Mouse (Mus musculus): ENCODE measurements at regions not wholly inside any gene's neighbourhood (a gene's known extent, or its start where the extent isn't known, plus 50 kb on each side); places are given as distances from the start of the nearest gene placed in this dataset.

DNA sequence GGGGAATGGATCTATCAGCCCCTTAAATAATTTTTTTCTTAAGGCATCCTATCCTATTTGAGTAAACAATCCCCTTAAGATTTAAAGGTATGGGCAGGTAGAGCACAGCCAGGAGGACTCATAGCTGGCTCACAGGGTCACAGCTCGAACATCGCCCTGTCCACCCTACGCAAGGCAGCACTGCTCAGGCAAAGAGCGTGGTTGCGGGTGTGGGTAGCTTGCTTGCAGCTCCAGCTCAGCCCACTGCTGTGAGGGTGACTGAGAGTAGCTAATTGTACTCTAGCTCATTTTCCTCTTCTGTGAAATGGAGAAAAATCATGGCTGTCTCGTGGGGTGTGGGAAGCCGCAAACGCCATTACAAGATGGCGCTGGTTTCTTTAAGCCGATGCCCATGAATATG, 350.1 kb upstream of the Jmjd1c start:
- WGBS: 96% methylated on average over 10 of the region's 10 CpGs
- Histone ChIP-seq H3K27ac (ENCODE audit: insufficient read depth, low read length) (no peak overlapping the region), H3K4me1 (ENCODE audit: control insufficient read depth, insufficient read depth, insufficient read length) (no peaks in the 10 kb centered on the region), H3K4me3 (ENCODE audit: extremely low read depth, insufficient read depth, insufficient read length) (no peak overlapping the region), H3K36me3 (ENCODE audit: control insufficient read depth, insufficient read depth, low read length) (no peaks in the 10 kb centered on the region), H3K27me3 (ENCODE audit: control insufficient read depth, insufficient read depth, low read length) (no peaks in the 10 kb centered on the region)
- no peak for DNase-seq (ENCODE audit: low read depth in 1 of 2, low spot score in 2 of 2)
- TF ChIP-seq CTCF (IDR thresholded peaks at IDR 0.05; ENCODE audit: extremely low read depth, insufficient read depth, insufficient read length, insufficient replicate concordance) (no peak), POLR2A (IDR thresholded peaks at IDR 0.05; ENCODE audit: low read depth, low read length) (no peak)

DNA sequence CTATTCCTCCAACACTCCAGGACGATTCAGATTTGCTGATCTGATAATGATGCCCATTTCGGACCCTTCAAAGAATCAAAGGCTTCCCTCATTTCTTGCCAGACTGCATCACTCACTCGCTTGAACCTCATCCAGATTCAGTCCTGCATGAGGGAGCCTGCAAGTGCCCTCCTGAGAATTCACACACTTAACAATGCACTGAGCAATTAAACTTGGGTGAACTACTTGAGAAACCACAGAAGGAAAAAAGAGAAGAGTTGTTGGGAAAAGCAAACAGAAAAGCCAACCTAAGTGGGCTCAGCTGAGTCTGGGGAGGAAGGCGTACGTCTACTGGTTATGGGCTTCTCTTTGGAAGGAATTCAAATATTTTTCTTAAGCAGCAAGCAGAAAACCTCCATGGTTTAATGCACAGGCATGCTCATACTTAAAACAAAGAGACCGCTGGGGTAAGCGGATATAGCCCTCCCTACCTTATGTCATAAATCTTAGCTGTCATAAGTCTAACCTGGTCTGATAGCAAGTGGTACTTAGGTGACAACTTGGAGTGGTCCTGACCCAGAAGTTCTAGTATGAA, 343.6 kb upstream of the Jmjd1c start:
- Histone ChIP-seq H3K4me3 (ENCODE audit: extremely low read depth, insufficient read depth, insufficient read length) (no peak overlapping the region), H3K4me1 (ENCODE audit: control insufficient read depth, insufficient read depth, insufficient read length) (no peaks in the 10 kb centered on the region), H3K36me3 (ENCODE audit: control insufficient read depth, insufficient read depth, low read length) (no peaks in the 10 kb centered on the region), H3K27me3 (ENCODE audit: control insufficient read depth, insufficient read depth, low read length) (no peaks in the 10 kb centered on the region), H3K27ac (ENCODE audit: insufficient read depth, low read length) (no peak overlapping the region)
- TF ChIP-seq CTCF (IDR thresholded peaks at IDR 0.05; ENCODE audit: extremely low read depth, insufficient read depth, insufficient read length, insufficient replicate concordance) (no peak), POLR2A (IDR thresholded peaks at IDR 0.05; ENCODE audit: low read depth, low read length) (no peak)
- no peak for DNase-seq (ENCODE audit: low read depth in 1 of 2, low spot score in 2 of 2)
- WGBS: 88% methylated on average over 7 of the region's 7 CpGs

- H3K4me3 ChIP-seq (ENCODE audit: extremely low read depth, insufficient read depth, insufficient read length): no peak overlapping the region
- H3K36me3 ChIP-seq (ENCODE audit: control insufficient read depth, insufficient read depth, low read length): no peaks in the 10 kb centered on the region
- DNase-seq (ENCODE audit: low read depth in 1 of 2, low spot score in 2 of 2): no peak
- H3K4me1 ChIP-seq (ENCODE audit: control insufficient read depth, insufficient read depth, insufficient read length): no peaks in the 10 kb centered on the region
- no peak overlapping the region for H3K27ac ChIP-seq (ENCODE audit: insufficient read depth, low read length)
- WGBS: 82% methylated on average over 4 of the region's 4 CpGs
- H3K27me3 ChIP-seq (ENCODE audit: control insufficient read depth, insufficient read depth, low read length): no peaks in the 10 kb centered on the region
- TF ChIP-seq CTCF (IDR thresholded peaks at IDR 0.05; ENCODE audit: extremely low read depth, insufficient read depth, insufficient read length, insufficient replicate concordance) (no peak), POLR2A (IDR thresholded peaks at IDR 0.05; ENCODE audit: low read depth, low read length) (no peak)
These were observed 339.1 kb upstream of the Jmjd1c start for GRCm38 (mm10) chr10:66756866-66757265.

DNA sequence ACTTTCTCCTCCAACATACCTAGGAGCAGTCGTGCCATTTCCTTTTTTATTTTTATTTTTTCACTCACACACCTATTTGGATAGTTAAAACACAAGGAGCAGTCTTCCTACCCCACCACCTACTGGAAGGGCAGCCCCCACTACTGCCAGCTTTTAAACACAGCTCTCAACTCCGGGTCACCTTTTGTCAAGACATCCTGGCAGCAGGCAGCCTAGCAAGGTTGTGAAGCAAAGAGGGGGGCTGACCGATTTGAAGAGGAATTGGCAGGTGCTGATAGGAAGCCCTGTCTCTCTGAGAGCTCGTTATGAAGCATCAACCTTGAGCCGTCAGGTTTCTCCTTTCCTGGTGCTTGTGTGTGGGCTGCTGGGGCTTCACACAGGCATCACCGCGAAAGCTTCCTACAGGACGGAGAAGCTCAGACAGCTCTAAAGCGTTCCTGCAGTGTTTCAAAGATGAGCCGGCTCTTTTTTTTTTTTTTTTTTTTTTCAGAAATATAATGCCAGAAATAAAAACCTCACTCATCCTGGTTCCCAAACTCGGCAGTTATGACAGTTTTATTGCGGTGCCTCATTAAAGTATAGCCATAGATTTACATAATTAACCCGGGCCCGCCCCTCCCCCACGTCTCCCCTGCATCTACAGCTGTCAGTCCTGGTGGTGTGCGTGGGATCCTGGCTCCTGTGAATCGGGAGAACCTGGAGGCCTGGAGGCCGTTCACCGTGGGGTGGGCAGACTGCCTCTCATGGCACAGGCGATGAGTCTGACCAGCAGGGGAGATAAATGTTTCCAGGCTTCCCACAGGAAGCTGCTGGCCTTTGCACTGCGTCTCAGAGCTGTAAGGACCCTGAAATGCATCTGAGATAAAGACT, 325.5 kb upstream of the Jmjd1c start:
- Histone ChIP-seq H3K4me1 (ENCODE audit: control insufficient read depth, insufficient read depth, insufficient read length) (no peaks in the 10 kb centered on the region), H3K27me3 (ENCODE audit: control insufficient read depth, insufficient read depth, low read length) (no peaks in the 10 kb centered on the region), H3K36me3 (ENCODE audit: control insufficient read depth, insufficient read depth, low read length) (no peaks in the 10 kb centered on the region), H3K4me3 (ENCODE audit: extremely low read depth, insufficient read depth, insufficient read length) (no peak overlapping the region), H3K27ac (ENCODE audit: insufficient read depth, low read length) (no peak overlapping the region)
- TF ChIP-seq CTCF (IDR thresholded peaks at IDR 0.05; ENCODE audit: extremely low read depth, insufficient read depth, insufficient read length, insufficient replicate concordance) (no peak), POLR2A (IDR thresholded peaks at IDR 0.05; ENCODE audit: low read depth, low read length) (no peak)
- no peak for DNase-seq (ENCODE audit: low read depth in 1 of 2, low spot score in 2 of 2)
- 52% methylated on average over 21 of the region's 21 CpGs for WGBS

GRCm38 (mm10) chr10:66780335-66781170, 315.4 kb upstream of the Jmjd1c start:
- Histone ChIP-seq H3K4me1 (ENCODE audit: control insufficient read depth, insufficient read depth, insufficient read length) (no peaks in the 10 kb centered on the region), H3K36me3 (ENCODE audit: control insufficient read depth, insufficient read depth, low read length) (no peaks in the 10 kb centered on the region), H3K27ac (ENCODE audit: insufficient read depth, low read length) (no peak overlapping the region), H3K4me3 (ENCODE audit: extremely low read depth, insufficient read depth, insufficient read length) (no peak overlapping the region), H3K27me3 (ENCODE audit: control insufficient read depth, insufficient read depth, low read length) (no peaks in the 10 kb centered on the region)
- 57% methylated on average over 11 of the region's 11 CpGs for WGBS
- no peak for DNase-seq (ENCODE audit: low read depth in 1 of 2, low spot score in 2 of 2)
- TF ChIP-seq CTCF (IDR thresholded peaks at IDR 0.05; ENCODE audit: extremely low read depth, insufficient read depth, insufficient read length, insufficient replicate concordance) (no peak), POLR2A (IDR thresholded peaks at IDR 0.05; ENCODE audit: low read depth, low read length) (no peak)

DNA sequence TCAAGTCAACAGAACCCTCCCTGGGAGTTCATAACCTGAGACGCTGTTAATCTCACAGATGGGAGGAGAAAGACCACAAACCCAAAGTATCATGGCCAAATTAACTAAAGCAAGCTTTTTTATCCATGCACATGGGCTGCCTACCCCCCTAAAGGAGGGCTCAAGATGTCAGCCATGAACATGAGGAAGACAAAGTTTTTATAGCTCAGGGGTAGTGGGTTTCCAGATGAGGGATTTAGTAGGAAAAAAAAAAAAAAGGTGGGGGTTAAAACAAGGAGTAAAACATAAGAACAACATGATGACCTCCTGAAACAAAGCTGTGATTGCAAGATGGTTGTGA, 314.8 kb upstream of the Jmjd1c start:
- WGBS: 74% methylated on average over 1 of the region's 1 CpGs
- no peak for TF ChIP-seq POLR2A (IDR thresholded peaks at IDR 0.05; ENCODE audit: low read depth, low read length)
- TF ChIP-seq CTCF (IDR thresholded peaks at IDR 0.05; ENCODE audit: extremely low read depth, insufficient read depth, insufficient read length, insufficient replicate concordance): no peak
- H3K4me3 ChIP-seq (ENCODE audit: extremely low read depth, insufficient read depth, insufficient read length): no peak overlapping the region
- H3K27me3 ChIP-seq (ENCODE audit: control insufficient read depth, insufficient read depth, low read length): no peaks in the 10 kb centered on the region
- H3K27ac ChIP-seq (ENCODE audit: insufficient read depth, low read length): no peak overlapping the region
- no peak for DNase-seq (ENCODE audit: low read depth in 1 of 2, low spot score in 2 of 2)
- no peaks in the 10 kb centered on the region for H3K4me1 ChIP-seq (ENCODE audit: control insufficient read depth, insufficient read depth, insufficient read length)
- H3K36me3 ChIP-seq (ENCODE audit: control insufficient read depth, insufficient read depth, low read length): no peaks in the 10 kb centered on the region
